Mouse (Mus musculus): ENCODE measurements around the gene 0610040J01Rik.

- TF ChIP-seq HCFC1 (IDR thresholded peaks at IDR 0.05; ENCODE audit: borderline replicate concordance, insufficient read depth, low read length) (no peak), CHD2 (IDR thresholded peaks at IDR 0.05; ENCODE audit: low read depth, low read length) (no peak)
These were observed 118.7 kb downstream of the 0610040J01Rik start for GRCm38 (mm10) chr5:63930824-63931358.
